Mouse (Mus musculus) intestine, postnatal 0 days (tissue): Measurements from ENCODE around the gene Chst8. TPM values are rescaled to one million over a fixed set of nuclear protein-coding genes. Genes with fewer than 3 reads are reported as not detected.

ENCODE experiments used
- ATAC-seq: fragments of 200-750 bp; cut with Nextera tagmentation; 2 replicates; pipeline ENCODE4 v1.8.0; 2017; ENCODE audit warnings: mild to moderate bottlenecking, moderate TSS enrichment, moderate library complexity
- H3K27ac ChIP-seq: fragments of 300-500 bp; sonication (generic); 2 replicates; pipeline ENCODE4 v1.5.1; 2014; ENCODE audit warnings: mild to moderate bottlenecking, low read depth, low read length, moderate library complexity
- H3K27me3 ChIP-seq: fragments of 300-500 bp; sonication (generic); replicated peaks from 2 replicates; pipeline ENCODE4 v1.6.1; 2014; ENCODE audit warnings: low read length, mixed read lengths; ENCODE audit not compliant: control insufficient read depth, insufficient read depth
- H3K36me3 ChIP-seq: fragments of 300-500 bp; sonication (generic); 2 replicates; pipeline ENCODE4 v1.6.1; 2014; ENCODE audit warnings: mild to moderate bottlenecking, moderate library complexity; ENCODE audit not compliant: control insufficient read depth, insufficient read depth
- H3K4me1 ChIP-seq: fragments of 300-500 bp; sonication (generic); replicated peaks from 2 replicates; pipeline ENCODE4 v1.6.1; 2014; ENCODE audit warnings: antibody characterized with exemption, low read length, mixed read lengths; ENCODE audit not compliant: control insufficient read depth, insufficient read depth
- H3K4me2 ChIP-seq: fragments of 300-500 bp; sonication (generic); replicated peaks from 2 replicates; pipeline ENCODE4 v1.6.1; 2014; ENCODE audit warnings: low read depth, mild to moderate bottlenecking, moderate library complexity
- H3K4me3 ChIP-seq: fragments of 300-500 bp; sonication (generic); 2 replicates; pipeline ENCODE4 v1.5.1; 2014; ENCODE audit warnings: low read depth, low read length
- H3K9ac ChIP-seq: fragments of 300-500 bp; sonication (generic); 2 replicates; pipeline ENCODE4 v1.6.1; 2014; ENCODE audit warnings: mild to moderate bottlenecking, low read depth, low read length
- H3K9me3 ChIP-seq: fragments of 300-500 bp; sonication (generic); 2 replicates; pipeline ENCODE4 v1.6.1; 2016; ENCODE audit warnings: mixed run types; ENCODE audit not compliant: control insufficient read depth
- CTCF ChIP-seq: sonication (generic); IDR thresholded peaks from 2 replicates; pipeline ENCODE4 v1.5.1; 2016; ENCODE audit warnings: low read depth, mild to moderate bottlenecking, control low read depth, antibody characterized with exemption, moderate library complexity
- WGBS: fragments of 180-500 bp; shearing (Covaris S2); extraction: QIAGEN DNeasy Blood & Tissue Kit; methylation state at CpG from one replicate; pipeline ENCODE4 v1.1.7; 2014; 5-methylcytosine and 5-hydroxymethylcytosine counted together
- polyA plus RNA-seq: library from polyadenylated mRNA; unstranded; fragments of >200 nt; fragmentation: Nextera tagmentation; extraction: Ambion mirVana; gene quantifications from 2 replicates; pipeline ENCODE4 v1.2.1, GENCODE M21; 2015

The Chst8 gene
- polyA plus RNA-seq, 1 experiment from 2014 or later, result 2.7 TPM

DNA sequence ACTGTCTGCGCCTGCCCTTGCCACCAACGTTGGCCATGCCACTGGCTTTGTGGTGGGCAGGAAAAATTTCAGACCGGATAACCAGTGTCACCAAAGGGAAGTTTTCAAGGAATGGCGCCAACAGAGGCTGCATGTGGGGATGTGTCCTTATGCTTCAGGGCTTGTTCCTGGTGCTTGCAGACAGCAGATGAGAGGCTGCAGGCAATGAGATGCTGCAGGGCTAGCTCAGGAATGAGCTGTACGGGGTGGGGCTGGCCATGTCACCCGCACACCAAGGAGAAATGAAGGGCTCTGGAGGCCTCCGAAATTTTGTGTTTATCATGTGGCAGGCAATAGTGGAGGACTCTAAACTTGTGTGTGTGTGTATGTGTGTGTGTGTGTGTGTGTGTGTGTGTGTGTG is 149.4 kb downstream of the Chst8 start:
- Histone ChIP-seq H3K4me3 (no peak overlapping the region), H3K4me2 (no peak overlapping the region), H3K9me3 (no peaks in the 10 kb centered on the region), H3K36me3 (no peaks in the 10 kb centered on the region), H3K27me3 (no peaks in the 10 kb centered on the region), H3K27ac (no peak overlapping the region), H3K4me1 (no peaks in the 10 kb centered on the region), H3K9ac (no peak overlapping the region)
- TF ChIP-seq CTCF, result no peak
- ATAC-seq, result no peak
- 48% methylated on average over 7 of the region's 7 CpGs for WGBS

GRCm38 (mm10) chr7:34662227-34662626 is 150.3 kb downstream of the Chst8 start:
- no peaks in the 10 kb centered on the region for H3K9me3 ChIP-seq
- no peak overlapping the region for H3K9ac ChIP-seq
- 40% methylated on average over 5 of the region's 5 CpGs for WGBS
- no peaks in the 10 kb centered on the region for H3K36me3 ChIP-seq
- no peak overlapping the region for H3K27ac ChIP-seq
- no peak overlapping the region for H3K4me3 ChIP-seq
- no peaks in the 10 kb centered on the region for H3K27me3 ChIP-seq
- no peak overlapping the region for H3K4me2 ChIP-seq
- no peak for TF ChIP-seq CTCF
- ATAC-seq, result no peak
- no peaks in the 10 kb centered on the region for H3K4me1 ChIP-seq

DNA sequence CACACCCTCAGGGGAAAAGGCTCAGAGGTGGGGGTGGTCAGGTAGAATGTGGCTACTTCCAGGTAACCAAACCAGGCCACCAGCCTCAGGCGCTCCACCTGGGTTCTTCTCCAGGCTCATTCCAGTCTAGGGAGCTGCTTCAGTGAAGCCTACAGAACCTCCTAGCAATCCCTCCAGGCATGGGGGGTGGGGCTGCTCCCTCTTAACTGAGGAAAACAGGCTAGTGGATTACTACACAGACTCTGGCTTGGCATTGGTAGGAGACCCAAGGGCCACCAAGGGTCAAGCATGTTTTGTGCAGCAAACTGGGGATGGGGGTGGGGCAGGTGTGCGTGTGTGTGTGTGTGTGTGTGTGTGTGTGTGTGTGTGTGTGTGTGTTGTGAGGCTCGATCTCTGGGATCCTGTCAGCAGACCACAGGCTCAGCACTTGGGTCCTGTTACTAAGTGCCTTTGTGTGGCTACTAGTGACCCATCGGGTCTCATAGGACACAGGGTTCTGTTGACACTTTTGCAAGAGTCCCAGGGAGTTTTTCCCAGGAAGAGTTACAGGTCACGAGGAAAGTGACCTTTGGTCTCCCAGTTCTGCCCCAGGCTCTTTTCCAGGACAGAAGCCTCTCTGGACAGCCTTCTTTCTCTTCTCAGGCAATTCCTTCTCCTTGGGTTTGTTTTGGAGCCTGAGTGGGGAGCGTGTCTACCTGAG is 153.0 kb downstream of the Chst8 start:
- no peaks in the 10 kb centered on the region for H3K27me3 ChIP-seq
- no peak overlapping the region for H3K27ac ChIP-seq
- H3K4me2 ChIP-seq, result peak overlapping the region; percentile 41; the same call in 1 of the 2 replicates
- no peaks in the 10 kb centered on the region for H3K4me1 ChIP-seq
- 60% methylated on average over 6 of the region's 6 CpGs for WGBS
- no peak overlapping the region for H3K9ac ChIP-seq
- peak; percentile 34; the same call in 1 of the 2 replicates for ATAC-seq
- no peaks in the 10 kb centered on the region for H3K9me3 ChIP-seq
- no peak for TF ChIP-seq CTCF
- no peak overlapping the region for H3K4me3 ChIP-seq
- H3K36me3 ChIP-seq, result no peaks in the 10 kb centered on the region

- 71% methylated on average over 5 of the region's 5 CpGs for WGBS
- peak within 1 kb of the TSS; percentile 99 for H3K4me2 ChIP-seq
- no peaks in the 10 kb centered on the region for H3K36me3 ChIP-seq
- H3K9ac ChIP-seq, result peak within 1 kb of the TSS; percentile 88
- no peak within 1 kb of the TSS for H3K27ac ChIP-seq
- 0 out of 2 replicates have a peak, but pooled peaks cover 4% of the 10 kb centered on the region for H3K27me3 ChIP-seq
- peak within 1 kb of the TSS; percentile 71 for H3K4me3 ChIP-seq
- no peaks in the 10 kb centered on the region for H3K4me1 ChIP-seq
- TF ChIP-seq CTCF, result no peak
- ATAC-seq, result no peak
- no peaks in the 10 kb centered on the region for H3K9me3 ChIP-seq
These were observed 155.9 kb downstream of the Chst8 start, which contains the start of gene Kctd15 for GRCm38 (mm10) chr7:34656632-34657031. Gene Kctd15 (minus strand): TSS chr7:34656732.

GRCm38 (mm10) chr7:34655086-34655839 is 157.2 kb downstream of the Chst8 start:
- H3K27me3 ChIP-seq, result 0 out of 2 replicates have a peak, but pooled peaks cover 4% of the 10 kb centered on the region
- H3K27ac ChIP-seq, result peak overlapping the region; percentile 85
- peak overlapping the region; percentile 99 for H3K4me2 ChIP-seq
- H3K9me3 ChIP-seq, result no peaks in the 10 kb centered on the region
- no peaks in the 10 kb centered on the region for H3K36me3 ChIP-seq
- peak overlapping the region; percentile 71 for H3K4me3 ChIP-seq
- H3K9ac ChIP-seq, result peak overlapping the region; percentile 88
- no peaks in the 10 kb centered on the region for H3K4me1 ChIP-seq
- peak; percentile 75 for ATAC-seq
- peak; percentile 94 for TF ChIP-seq CTCF
- WGBS, result under 1% methylated on average over 47 of the region's 74 CpGs

GRCm38 (mm10) chr7:34654441-34655085 is 157.9 kb downstream of the Chst8 start:
- H3K27me3 ChIP-seq, result 0 out of 2 replicates have a peak, but pooled peaks cover 4% of the 10 kb centered on the region
- H3K4me2 ChIP-seq, result peak overlapping the region; percentile 99
- H3K9ac ChIP-seq, result peak overlapping the region; percentile 88
- peak; percentile 25 for ATAC-seq
- H3K27ac ChIP-seq, result peak overlapping the region; percentile 85
- WGBS, result under 1% methylated on average over 59 of the region's 81 CpGs
- H3K9me3 ChIP-seq, result no peaks in the 10 kb centered on the region
- H3K4me3 ChIP-seq, result peak overlapping the region; percentile 71
- TF ChIP-seq CTCF, result no peak
- 0 out of 2 replicates have a peak, but pooled peaks cover 4% of the 10 kb centered on the region for H3K36me3 ChIP-seq
- H3K4me1 ChIP-seq, result no peaks in the 10 kb centered on the region
